Mouse (Mus musculus) embryo, embryonic 11.5 days (tissue): ENCODE data around the gene Sphk1.
A peak's percentile ranks its signal among the peaks of the same experiment; 100 is the strongest.
"Not testable (repeated sequence)": the region's sequence is repeated elsewhere in the genome, so short reads cannot be mapped to it uniquely, and the experiment has no call there.

Experiments
- DNase-seq: peaks from one replicate; pipeline ENCODE4 v3.0.0-alpha.2; 2012; ENCODE audit warnings: low read depth, low spot score

The Sphk1 gene

GRCm38 (mm10) chr11:116530187-116531147 lies at the start of gene Sphk1:
Gene Sphk1 (plus strand): TSS chr11:116530925.
- no peak for DNase-seq

GRCm38 (mm10) chr11:116480975-116481374 lies 49.8 kb upstream of the Sphk1 start:
- no peak for DNase-seq

DNA sequence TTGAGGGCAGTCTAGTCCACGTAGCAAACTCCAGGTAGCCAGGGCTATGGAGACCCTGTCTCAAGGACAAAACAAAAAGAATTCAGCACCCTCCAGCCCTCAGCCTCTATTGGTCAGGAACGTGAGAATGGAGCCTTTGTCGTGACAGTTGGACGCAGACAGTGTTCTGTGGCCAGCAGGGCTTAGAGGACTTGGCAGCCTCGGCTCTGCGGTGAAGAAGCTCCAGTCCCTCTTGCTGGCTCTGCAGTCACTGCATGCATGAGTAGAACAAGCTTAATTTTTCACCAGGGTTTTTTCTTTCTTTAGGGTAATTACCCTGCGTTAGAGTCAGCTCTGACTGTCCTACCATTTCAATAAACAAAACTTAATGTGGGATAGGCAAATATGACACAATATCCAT lies 48.9 kb upstream of the Sphk1 start:
- DNase-seq, result no peak

- DNase-seq, result no peak
Measured at GRCm38 (mm10) chr11:116484261-116484660, 46.5 kb upstream of the Sphk1 start.

- no peak for DNase-seq
Measured at GRCm38 (mm10) chr11:116488207-116488606, 42.5 kb upstream of the Sphk1 start.

DNA sequence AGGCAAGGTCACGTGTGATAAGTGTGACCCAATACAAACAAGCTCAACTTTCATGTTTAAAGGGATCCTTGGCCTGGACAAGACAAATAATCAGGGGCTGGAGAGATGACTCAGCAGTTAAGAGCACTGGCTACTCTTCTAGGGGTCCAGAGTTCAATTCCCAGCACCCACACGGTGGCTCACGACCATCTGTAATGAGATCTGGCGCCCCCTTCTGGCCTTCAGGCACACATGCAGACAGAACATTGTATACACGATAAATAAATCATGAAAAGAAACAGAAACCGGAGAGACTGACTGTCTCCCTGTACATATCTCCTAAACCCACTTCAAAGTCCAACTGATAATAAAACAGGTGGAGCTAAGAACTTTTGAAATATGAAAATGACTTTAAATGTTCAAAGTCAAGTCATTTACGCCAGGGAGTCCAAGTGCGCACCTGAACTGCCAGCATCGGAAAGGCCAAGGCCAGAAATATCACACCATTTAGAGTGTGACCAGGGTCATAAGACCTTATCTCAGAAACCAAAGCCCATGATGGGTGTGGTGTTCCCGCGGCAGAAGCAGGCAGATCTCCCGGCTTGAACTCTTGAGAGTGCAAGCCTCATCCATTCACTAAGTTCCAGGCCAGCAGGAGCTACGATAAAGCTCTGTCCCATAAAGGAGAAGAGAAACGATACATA lies 41.9 kb upstream of the Sphk1 start:
- DNase-seq, result no peak

DNA sequence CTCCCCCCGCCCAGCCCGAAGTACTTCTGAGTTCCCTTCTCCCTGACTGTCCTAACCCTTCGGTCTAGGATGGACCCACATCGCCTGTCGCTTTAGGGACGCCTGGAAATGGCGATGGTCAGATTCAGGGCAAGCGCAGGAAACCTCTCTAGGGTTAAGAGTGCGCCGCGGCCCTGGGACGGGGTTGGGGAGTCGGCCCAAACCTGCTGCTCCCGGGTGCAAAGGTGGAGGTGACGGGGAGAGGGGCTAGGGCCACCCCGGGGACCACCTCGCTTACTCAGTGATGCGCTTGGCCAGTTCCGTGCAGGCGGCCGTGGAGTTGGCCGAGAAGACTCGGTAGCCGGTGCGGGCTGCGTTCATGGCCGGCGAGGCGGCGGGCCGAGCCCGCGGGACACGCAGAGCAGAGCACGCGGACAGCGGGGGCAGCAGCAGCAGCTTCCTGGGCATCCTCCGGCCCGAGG lies 40.9 kb upstream of the Sphk1 start:
- DNase-seq, result no peak

GRCm38 (mm10) chr11:116490232-116491107 lies 40.3 kb upstream of the Sphk1 start:
- DNase-seq, result peak; percentile 82

DNA sequence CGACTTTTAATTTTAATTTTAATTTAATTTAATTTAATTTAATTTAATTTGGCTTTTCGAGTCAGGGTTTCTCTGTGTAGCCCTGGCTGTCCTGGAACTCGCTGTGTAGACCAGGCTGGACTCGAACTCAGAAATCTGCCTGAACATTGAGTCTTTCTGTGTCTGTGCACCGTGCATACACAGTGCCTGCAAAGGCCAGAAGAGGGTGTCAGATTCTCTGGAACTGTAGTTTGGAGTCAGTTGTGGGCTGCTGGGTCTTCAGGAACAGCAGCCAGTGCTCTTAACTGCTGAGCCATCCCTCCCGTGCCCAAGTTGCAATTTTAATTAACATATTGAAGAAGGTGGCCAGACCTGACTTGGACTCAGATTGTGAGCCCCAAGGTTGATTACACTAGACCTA lies 39.4 kb upstream of the Sphk1 start:
- DNase-seq, result no peak

GRCm38 (mm10) chr11:116492507-116492906 lies 38.2 kb upstream of the Sphk1 start:
- DNase-seq, result not testable (repeated sequence)

DNA sequence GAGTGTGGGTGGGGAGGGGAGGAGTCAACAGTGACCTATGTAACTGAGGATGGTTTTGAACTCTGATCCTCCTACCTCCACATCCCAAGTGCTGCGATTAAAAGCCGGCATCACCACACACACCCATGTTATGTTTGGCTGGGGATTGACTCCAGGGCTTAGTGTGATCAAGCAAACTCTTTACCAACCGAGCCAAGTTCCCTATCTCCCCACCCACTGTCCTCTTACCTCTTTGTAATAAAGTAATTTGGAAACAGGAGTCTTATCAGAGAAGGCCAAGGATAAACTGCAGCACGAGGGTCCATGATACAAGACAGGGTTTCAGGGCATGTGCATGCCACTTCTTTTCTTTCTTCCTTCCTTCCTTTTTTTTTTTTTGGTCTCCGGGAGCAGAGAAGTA lies 37.5 kb upstream of the Sphk1 start:
- DNase-seq, result no peak

- DNase-seq, result no peak
Measured at GRCm38 (mm10) chr11:116493795-116494252, 36.9 kb upstream of the Sphk1 start, which contains the start of gene Prpsap1. Gene Prpsap1 (minus strand): TSS chr11:116494202.

- DNase-seq, result no peak
Measured at GRCm38 (mm10) chr11:116494474-116495174, 36.1 kb upstream of the Sphk1 start.

DNA sequence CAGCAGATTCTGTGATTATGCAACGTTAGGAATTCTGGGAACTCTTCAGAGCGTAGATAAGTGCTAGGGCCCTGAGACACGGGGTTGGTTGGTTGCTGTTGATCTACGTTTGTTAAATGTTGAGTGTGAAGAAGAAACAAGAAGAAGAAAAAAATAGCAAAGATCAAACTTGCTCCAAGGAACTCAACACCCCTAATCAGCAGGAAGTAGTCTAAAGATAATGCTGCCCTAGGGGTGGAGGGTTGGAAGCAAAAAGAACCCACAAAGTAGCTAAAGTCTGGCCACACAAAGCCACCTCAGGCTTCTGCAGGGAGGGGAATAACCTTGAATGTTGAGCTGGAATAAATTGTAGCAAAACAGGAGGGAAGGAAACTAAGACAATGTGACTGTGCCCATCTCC lies 33.4 kb upstream of the Sphk1 start:
- no peak for DNase-seq

DNA sequence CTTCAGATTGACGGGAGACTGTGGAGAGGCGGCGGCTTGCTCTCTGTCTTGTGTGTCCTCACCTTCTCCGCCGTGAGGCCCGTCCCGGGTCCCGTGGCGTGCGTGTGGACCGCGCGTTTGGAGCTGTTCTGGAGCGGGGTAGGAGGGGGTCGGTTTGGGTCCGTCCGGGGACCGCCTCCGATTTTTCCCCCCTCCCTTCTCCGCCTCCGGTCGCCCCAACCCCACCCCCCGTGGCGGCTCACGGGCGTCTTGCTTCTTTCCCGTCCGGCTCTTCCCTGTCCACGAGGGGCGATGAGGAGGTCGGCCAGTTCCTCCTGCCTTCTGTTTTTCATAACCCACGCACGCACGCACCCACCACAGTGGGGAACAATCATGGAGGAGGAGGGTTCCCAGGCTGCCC lies 32.1 kb upstream of the Sphk1 start:
- no peak for DNase-seq

DNA sequence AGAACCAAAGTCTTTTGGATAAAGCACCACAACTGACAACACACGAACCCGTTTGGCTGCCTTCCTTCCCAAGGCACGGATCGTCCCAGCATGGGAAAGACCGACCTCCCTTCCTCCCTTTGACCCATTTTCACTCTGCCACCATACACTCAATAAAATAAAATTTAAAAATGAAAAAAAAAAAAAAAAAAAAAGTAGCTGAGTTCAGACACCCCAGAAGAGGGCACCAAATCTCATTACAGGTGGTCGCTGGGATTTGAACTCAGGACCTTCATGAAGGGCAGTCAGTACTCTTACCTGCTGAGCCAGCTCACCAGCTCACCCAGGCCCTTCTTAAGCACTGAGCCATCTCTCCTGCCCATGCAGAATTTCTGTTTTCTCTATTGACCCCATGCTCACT lies 31.7 kb upstream of the Sphk1 start:
- no peak for DNase-seq

DNA sequence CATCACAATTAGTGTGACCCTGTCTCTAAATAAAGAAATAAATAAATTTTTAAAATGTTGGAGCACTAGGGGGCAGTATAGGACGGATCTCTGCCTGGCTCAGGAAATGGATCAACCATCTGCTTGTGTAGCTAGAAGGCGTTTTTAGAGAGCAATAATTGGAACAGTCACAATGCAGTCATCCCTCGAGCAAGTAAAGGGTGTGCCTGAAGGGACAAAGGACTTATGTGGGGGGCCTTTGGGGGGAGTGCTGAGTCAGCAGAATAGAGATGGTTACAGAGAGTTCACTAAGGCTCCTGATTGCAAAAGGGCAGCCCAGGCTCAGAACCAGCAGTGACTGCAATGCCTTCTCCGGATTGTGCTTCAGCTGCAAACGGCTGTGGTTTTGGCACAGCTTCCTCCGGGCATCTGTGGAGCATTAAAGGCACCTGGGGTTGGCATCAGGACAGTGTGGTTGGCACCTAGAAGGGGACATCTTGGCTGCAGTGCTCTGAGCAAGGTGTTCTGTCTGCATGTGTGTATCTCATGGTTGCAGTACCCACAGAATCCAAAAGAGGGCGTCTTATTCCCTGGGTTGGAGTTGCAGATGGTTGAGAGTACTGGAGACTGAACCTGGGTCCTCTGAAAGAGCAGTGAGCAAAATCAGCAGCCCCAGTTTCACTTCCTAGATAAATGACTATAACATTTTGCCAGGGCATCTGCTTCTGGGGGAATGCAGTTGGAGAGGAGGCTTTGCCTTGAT lies 29.5 kb upstream of the Sphk1 start:
- peak; percentile 43 for DNase-seq

GRCm38 (mm10) chr11:116504516-116504915 lies 26.2 kb upstream of the Sphk1 start:
- DNase-seq, result no peak

DNA sequence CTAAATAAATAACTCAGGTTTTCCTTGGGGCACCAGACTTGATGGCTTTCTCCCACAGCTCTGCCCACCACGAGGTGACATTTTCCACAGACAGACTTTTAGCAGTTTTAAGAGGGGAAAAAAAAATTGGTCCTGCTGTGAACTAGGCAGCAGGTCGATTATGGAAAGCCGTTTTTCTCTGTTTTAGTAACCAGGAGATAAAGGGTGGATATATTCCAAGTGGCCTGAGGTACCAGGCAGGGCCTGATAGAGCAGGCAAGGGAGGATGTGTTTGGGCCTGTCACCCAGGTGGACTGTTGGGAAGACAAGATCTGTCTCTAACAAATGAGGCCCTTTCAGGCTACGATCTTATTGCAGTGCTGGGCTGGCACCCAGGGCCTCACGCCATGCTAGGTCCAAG lies 25.2 kb upstream of the Sphk1 start:
- DNase-seq, result no peak
